Mouse (Mus musculus): ENCODE data around the gene Cfap61.

GRCm38 (mm10) chr2:146107980-146108379 is 173.4 kb downstream of the Cfap61 start:
- TF ChIP-seq POLR2A (IDR thresholded peaks at IDR 0.05; ENCODE audit: low read depth, low read length) (no peak), CTCF (IDR thresholded peaks at IDR 0.05; ENCODE audit: borderline replicate concordance, insufficient read depth, low read length) (no peak)

All from embryonic fibroblast, embryonic 13.5 days (primary cell).